Mouse (Mus musculus) hindbrain, embryonic 16.5 days (tissue): ENCODE measurements around the gene Zbed3. TPM values are rescaled to one million over a fixed set of nuclear protein-coding genes. Genes with fewer than 3 reads are reported as not detected.

Experiments used
- ATAC-seq: fragments of 200-750 bp; cut with Nextera tagmentation; 2 replicates; pipeline ENCODE4 v1.8.0; 2017; ENCODE audit warnings: moderate TSS enrichment, moderate library complexity
- H3K27ac ChIP-seq: fragments of 300-500 bp; sonication (generic); 2 replicates; pipeline ENCODE4 v1.5.1; 2014; ENCODE audit warnings: low read depth, mild to moderate bottlenecking, control low read depth, low read length, moderate library complexity
- H3K27me3 ChIP-seq: fragments of 300-500 bp; sonication (generic); replicated peaks from 2 replicates; pipeline ENCODE4 v1.6.1; 2014; ENCODE audit warnings: low read length; ENCODE audit not compliant: control insufficient read depth, insufficient read depth
- H3K36me3 ChIP-seq: fragments of 300-500 bp; sonication (generic); 2 replicates; pipeline ENCODE4 v1.6.1; 2014; ENCODE audit warnings: mild to moderate bottlenecking, low read length, moderate library complexity, mixed read lengths; ENCODE audit not compliant: control insufficient read depth, insufficient read depth
- H3K4me1 ChIP-seq: fragments of 300-500 bp; sonication (generic); 2 replicates; pipeline ENCODE4 v1.6.1; 2014; ENCODE audit warnings: low read depth, low read length; ENCODE audit not compliant: control insufficient read depth, insufficient read depth
- H3K4me2 ChIP-seq: fragments of 300-500 bp; sonication (generic); 2 replicates; pipeline ENCODE4 v1.6.1; 2014; ENCODE audit warnings: mild to moderate bottlenecking, low read length, control low read depth, moderate library complexity
- H3K4me3 ChIP-seq: fragments of 300-500 bp; sonication (generic); 2 replicates; pipeline ENCODE4 v1.5.1; 2014; ENCODE audit warnings: mild to moderate bottlenecking, low read length, control low read depth, moderate library complexity
- H3K9ac ChIP-seq: fragments of 300-500 bp; sonication (generic); 2 replicates; pipeline ENCODE4 v1.6.1; 2014; ENCODE audit warnings: low read depth, mild to moderate bottlenecking, control low read depth, low read length, moderate library complexity
- H3K9me3 ChIP-seq: fragments of 300-500 bp; sonication (generic); 2 replicates; pipeline ENCODE4 v1.6.1; 2014; ENCODE audit warnings: mild to moderate bottlenecking, low read length, moderate library complexity; ENCODE audit not compliant: control insufficient read depth
- WGBS: fragments of 180-500 bp; shearing (Covaris S2); extraction: QIAGEN DNeasy Blood & Tissue Kit; methylation state at CpG from one replicate; pipeline ENCODE4 v1.1.7; 2014; 5-methylcytosine and 5-hydroxymethylcytosine counted together
- polyA plus RNA-seq: library from polyadenylated mRNA; unstranded; fragments of >200 nt; fragmentation: Nextera tagmentation; extraction: Ambion mirVana; gene quantifications from 2 replicates; pipeline ENCODE4 v1.2.1, GENCODE M21; 2015

Gene Zbed3
- polyA plus RNA-seq, 1 experiment from 2014 or later: 33.1 TPM

DNA sequence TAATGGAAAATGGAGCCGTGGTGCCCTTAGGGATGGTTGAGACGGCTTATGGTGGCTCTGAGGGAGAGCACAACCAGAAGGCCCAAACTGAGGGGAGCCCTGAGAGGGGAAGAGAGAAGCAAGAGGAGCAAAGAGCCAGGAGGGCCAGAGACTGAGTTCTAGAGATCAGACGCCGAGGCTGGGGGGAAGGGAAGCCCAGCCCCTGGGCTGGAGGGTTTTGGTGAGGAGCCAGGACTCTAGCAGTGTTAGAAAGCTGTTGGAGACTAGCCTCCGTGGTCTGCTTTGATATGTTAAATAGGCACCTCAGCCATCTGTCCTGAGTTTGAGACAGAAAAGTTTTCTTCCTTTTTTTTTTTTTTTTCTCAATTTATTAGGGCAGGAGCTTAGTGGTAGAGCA, 3.9 kb downstream of the Zbed3 start:
- WGBS: 2% methylated on average over 5 of the region's 5 CpGs
- Histone ChIP-seq H3K27me3 (no peaks in the 10 kb centered on the region), H3K4me1 (peaks cover 20% of the 10 kb centered on the region), H3K4me2 (peak overlapping the region; percentile 80), H3K36me3 (no peaks in the 10 kb centered on the region), H3K27ac (peak overlapping the region; percentile 79), H3K4me3 (peak overlapping the region; percentile 97), H3K9me3 (no peaks in the 10 kb centered on the region), H3K9ac (peak overlapping the region; percentile 59)
- ATAC-seq: peak; percentile 24; the same call in 1 of the 2 replicates

- Histone ChIP-seq H3K27me3 (no peaks in the 10 kb centered on the region), H3K9ac (no peak overlapping the region), H3K9me3 (no peaks in the 10 kb centered on the region), H3K4me2 (no peak overlapping the region), H3K4me1 (peaks cover 20% of the 10 kb centered on the region), H3K4me3 (no peak overlapping the region), H3K36me3 (no peaks in the 10 kb centered on the region), H3K27ac (no peak overlapping the region)
- no peak for ATAC-seq
- 76% methylated on average over 11 of the region's 11 CpGs for WGBS
Measured at GRCm38 (mm10) chr13:95328767-95329166, 5.4 kb downstream of the Zbed3 start.

DNA sequence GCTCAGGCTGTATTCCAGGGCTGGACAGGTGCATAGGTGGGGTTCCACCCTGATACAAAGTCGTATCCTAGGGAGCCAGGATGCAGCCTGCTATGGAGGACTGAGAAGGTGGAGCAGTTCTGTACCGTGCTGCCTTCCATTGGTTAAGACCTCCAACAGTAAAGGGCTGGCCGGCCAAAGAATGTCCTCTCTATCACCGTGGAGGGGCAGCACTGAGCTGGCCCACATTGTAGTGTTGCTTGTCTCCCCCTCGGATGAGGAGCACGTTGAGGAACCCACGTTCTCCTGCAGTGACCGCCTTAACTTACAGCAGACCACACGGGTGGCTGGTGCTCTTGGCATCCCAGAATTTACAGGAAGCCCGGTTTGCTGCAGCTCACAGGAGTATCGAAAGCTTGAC, 7.1 kb downstream of the Zbed3 start:
- Histone ChIP-seq H3K27ac (no peak overlapping the region), H3K9ac (no peak overlapping the region), H3K4me1 (peaks cover 20% of the 10 kb centered on the region), H3K4me3 (no peak overlapping the region), H3K4me2 (no peak overlapping the region), H3K36me3 (no peaks in the 10 kb centered on the region), H3K9me3 (peaks cover 2% of the 10 kb centered on the region; the same call in 1 of the 2 replicates), H3K27me3 (no peaks in the 10 kb centered on the region)
- ATAC-seq: no peak
- 57% methylated on average over 11 of the region's 11 CpGs for WGBS

GRCm38 (mm10) chr13:95332086-95332899, 8.9 kb downstream of the Zbed3 start:
- peaks cover 2% of the 10 kb centered on the region; the same call in 1 of the 2 replicates for H3K9me3 ChIP-seq
- WGBS: 78% methylated on average over 11 of the region's 11 CpGs
- no peak overlapping the region for H3K9ac ChIP-seq
- no peak overlapping the region for H3K4me2 ChIP-seq
- no peaks in the 10 kb centered on the region for H3K27me3 ChIP-seq
- H3K27ac ChIP-seq: no peak overlapping the region
- peaks cover 9% of the 10 kb centered on the region for H3K36me3 ChIP-seq
- ATAC-seq: 0 out of 2 replicates have a peak, but pooled peaks have one; percentile 16
- H3K4me3 ChIP-seq: no peak overlapping the region
- H3K4me1 ChIP-seq: peaks cover 11% of the 10 kb centered on the region

- Histone ChIP-seq H3K4me2 (peak overlapping the region; percentile 43), H3K4me1 (no peaks in the 10 kb centered on the region), H3K36me3 (peaks cover 17% of the 10 kb centered on the region), H3K9ac (no peak overlapping the region), H3K27ac (peak overlapping the region; percentile 44; the same call in 1 of the 2 replicates), H3K9me3 (peaks cover 2% of the 10 kb centered on the region; the same call in 1 of the 2 replicates), H3K27me3 (no peaks in the 10 kb centered on the region), H3K4me3 (peak overlapping the region; percentile 28)
- WGBS: 53% methylated on average over 39 of the region's 40 CpGs
- ATAC-seq: peak; percentile 66
Measured at GRCm38 (mm10) chr13:95336122-95336677, 12.8 kb downstream of the Zbed3 start.

DNA sequence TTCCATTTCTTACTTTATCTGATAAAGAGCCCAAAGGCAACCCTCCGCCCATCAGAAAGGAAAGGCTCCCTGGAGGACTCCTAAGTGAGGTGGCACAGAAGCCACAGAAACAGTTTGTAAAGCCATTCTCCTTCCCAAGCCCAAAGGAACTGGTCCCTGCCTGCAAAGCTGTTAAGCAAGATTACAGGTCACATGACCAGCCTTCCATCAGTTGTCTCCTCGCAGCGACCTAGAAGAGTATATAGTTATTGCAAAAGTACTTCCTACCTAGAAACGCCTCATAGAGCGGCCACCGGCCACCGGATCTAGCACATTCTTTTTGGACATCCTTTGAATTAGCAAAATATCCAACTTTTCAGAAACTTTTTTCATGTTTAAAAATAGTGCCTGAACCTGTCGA, 20.1 kb downstream of the Zbed3 start:
- Histone ChIP-seq H3K27ac (no peak overlapping the region), H3K9ac (no peak overlapping the region), H3K27me3 (no peaks in the 10 kb centered on the region), H3K4me3 (no peak overlapping the region), H3K9me3 (no peaks in the 10 kb centered on the region), H3K4me1 (no peaks in the 10 kb centered on the region), H3K4me2 (no peak overlapping the region), H3K36me3 (peaks cover 8% of the 10 kb centered on the region)
- 97% methylated on average over 8 of the region's 8 CpGs for WGBS
- no peak for ATAC-seq

DNA sequence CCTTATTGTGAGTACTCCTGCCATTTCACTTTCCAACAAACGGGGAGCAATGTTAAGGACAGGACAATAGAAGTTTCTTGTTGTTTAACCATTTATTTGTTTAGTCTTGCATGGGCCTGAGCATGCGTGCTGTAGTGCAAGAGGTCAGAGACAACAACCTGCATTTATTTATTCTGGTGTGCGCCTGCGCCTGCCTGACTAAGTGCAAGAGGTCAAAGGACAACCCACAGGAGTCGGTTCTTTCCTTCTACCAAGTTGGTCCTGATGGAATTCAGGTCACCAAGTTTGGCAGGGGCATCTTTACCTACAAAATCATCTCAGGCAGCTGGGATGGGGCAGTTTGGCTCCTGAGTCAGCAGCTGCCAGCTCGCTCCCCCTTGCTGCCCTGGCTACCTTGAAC, 22.5 kb downstream of the Zbed3 start:
- 61% methylated on average over 6 of the region's 6 CpGs for WGBS
- Histone ChIP-seq H3K4me2 (no peak overlapping the region), H3K27me3 (no peaks in the 10 kb centered on the region)

DNA sequence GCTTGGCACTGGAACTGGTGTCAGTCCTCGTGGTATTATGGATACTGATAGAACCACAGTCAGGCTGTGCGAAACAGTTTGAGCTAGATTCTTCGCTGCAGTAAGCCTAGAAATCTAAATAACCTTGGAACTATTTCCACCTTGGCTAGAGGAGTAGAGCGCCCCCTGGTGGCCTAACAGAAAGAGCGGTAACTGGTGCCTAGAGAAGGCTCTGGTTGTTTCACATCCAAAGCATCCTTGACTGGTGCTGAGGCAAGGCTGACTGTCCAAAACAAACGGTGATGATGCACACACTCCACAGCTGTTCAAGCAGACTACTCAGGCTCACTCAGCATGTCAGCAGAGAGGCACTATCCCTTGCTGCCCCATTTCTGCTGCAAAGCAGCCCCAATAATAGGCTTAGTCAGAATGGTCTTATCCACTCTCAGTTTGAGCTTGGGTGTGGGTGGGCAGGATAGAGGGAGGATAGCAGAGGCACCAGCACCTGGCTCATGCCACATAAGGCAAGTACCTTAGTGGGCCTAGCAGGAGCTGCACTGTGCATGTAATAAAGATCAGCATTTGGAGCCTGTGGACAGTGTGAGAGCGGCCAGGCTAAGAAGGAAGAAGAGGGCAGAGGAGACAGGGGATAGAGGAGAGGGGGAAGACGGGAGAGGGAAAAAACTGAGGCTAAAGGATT, 23.7 kb downstream of the Zbed3 start:
- 29% methylated on average over 8 of the region's 8 CpGs for WGBS
- Histone ChIP-seq H3K9me3 (no peaks in the 10 kb centered on the region), H3K36me3 (peaks cover 17% of the 10 kb centered on the region), H3K4me2 (no peak overlapping the region), H3K27me3 (no peaks in the 10 kb centered on the region), H3K4me1 (no peaks in the 10 kb centered on the region), H3K4me3 (no peak overlapping the region), H3K9ac (no peak overlapping the region), H3K27ac (no peak overlapping the region)
- ATAC-seq: peak; percentile 73

More for the DNA sequence above, 22.5 kb downstream of the Zbed3 start:
- ATAC-seq: no peak
- Histone ChIP-seq H3K4me1 (no peaks in the 10 kb centered on the region), H3K4me3 (no peak overlapping the region), H3K9ac (no peak overlapping the region), H3K27ac (no peak overlapping the region), H3K36me3 (peaks cover 6% of the 10 kb centered on the region), H3K9me3 (no peaks in the 10 kb centered on the region)

DNA sequence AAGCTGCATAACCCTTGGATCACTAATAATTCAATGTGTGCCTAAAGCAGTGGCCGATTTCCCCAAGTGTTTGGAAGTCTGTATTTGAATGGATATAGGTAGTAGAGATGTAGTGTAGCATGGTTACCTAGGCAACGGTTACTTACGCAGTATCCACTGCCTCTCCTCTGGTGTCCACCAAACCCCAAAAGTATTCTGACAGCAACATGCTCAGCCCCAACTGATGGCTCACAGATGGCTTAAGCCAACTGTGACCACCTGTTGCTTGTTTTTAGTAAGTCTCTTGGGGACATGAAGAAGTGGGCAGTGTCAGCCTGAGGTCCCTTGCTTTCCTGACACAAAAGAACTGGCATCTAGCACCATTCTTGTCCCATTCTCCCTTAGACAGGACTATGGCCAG, 25.1 kb downstream of the Zbed3 start:
- Histone ChIP-seq H3K36me3 (peaks cover 23% of the 10 kb centered on the region), H3K27me3 (no peaks in the 10 kb centered on the region), H3K4me1 (no peaks in the 10 kb centered on the region), H3K4me2 (no peak overlapping the region), H3K9me3 (no peaks in the 10 kb centered on the region), H3K9ac (no peak overlapping the region), H3K27ac (no peak overlapping the region), H3K4me3 (no peak overlapping the region)
- 87% methylated on average over 3 of the region's 3 CpGs for WGBS
- no peak for ATAC-seq
